Mouse (Mus musculus) MEL (cell line): ENCODE measurements around the gene Bad. TPM values are rescaled to one million over a fixed set of nuclear protein-coding genes. Genes with fewer than 3 reads are reported as not detected.

Source experiments
- DNase-seq: peaks from one replicate; pipeline ENCODE4 v3.0.0; 2011; ENCODE audit warnings: low read depth, low spot score
- H3K27ac ChIP-seq: 2 replicates; pipeline ENCODE4 v1.5.1; 2012; ENCODE audit warnings: low read depth, mild to moderate bottlenecking, control low read depth, low read length, moderate library complexity; ENCODE audit not compliant: control insufficient read depth
- H3K27me3 ChIP-seq, 2 experiments: fragments of 150-350 bp in 1 of 2; sonication (generic) in 1 of 2; 2 replicates each; pipeline ENCODE4 v1.6.1; 2012; ENCODE audit warnings: low read length in 2 of 2, mild to moderate bottlenecking in 2 of 2, improper control_type of control experiment in 1 of 2, moderate library complexity in 1 of 2; ENCODE audit not compliant: insufficient read depth in 2 of 2, control insufficient read depth in 1 of 2
- H3K36me3 ChIP-seq, 2 experiments: 2 replicates each; pipeline ENCODE4 v1.6.1; 2012 to 2014; ENCODE audit warnings: low read length in 2 of 2, improper control_type of control experiment in 1 of 2, inconsistent platforms in 1 of 2, mild to moderate bottlenecking in 1 of 2; ENCODE audit not compliant: insufficient read depth in 2 of 2, control insufficient read depth in 1 of 2
- H3K4me1 ChIP-seq, 2 experiments: fragments of 150-350 bp in 1 of 2; sonication (generic) in 1 of 2; 2 replicates each; pipeline ENCODE4 v1.6.1; 2012; ENCODE audit warnings: low read length in 2 of 2, improper control_type of control experiment in 1 of 2, mild to moderate bottlenecking in 1 of 2; ENCODE audit not compliant: insufficient read depth in 2 of 2, control insufficient read depth in 1 of 2
- H3K4me3 ChIP-seq, 2 experiments: fragments of 150-350 bp in 1 of 2; sonication (generic) in 1 of 2; 2 replicates each; pipeline ENCODE4 v1.5.1; 2012; ENCODE audit warnings: low read depth in 2 of 2, low read length in 2 of 2, mild to moderate bottlenecking in 2 of 2, moderate library complexity in 2 of 2, control low read depth in 1 of 2, improper control_type of control experiment in 1 of 2; ENCODE audit not compliant: control insufficient read depth in 1 of 2, insufficient read depth in 1 of 2
- H3K79me2 ChIP-seq: 2 replicates; pipeline ENCODE4 v1.6.1; 2012; ENCODE audit warnings: mild to moderate bottlenecking, low read length, moderate library complexity; ENCODE audit not compliant: control insufficient read depth, poor library complexity, insufficient read depth
- H3K9ac ChIP-seq: 2 replicates; pipeline ENCODE4 v1.6.1; 2012; ENCODE audit warnings: low read depth, mild to moderate bottlenecking, control low read depth, low read length, moderate library complexity; ENCODE audit not compliant: control insufficient read depth, poor library complexity, severe bottlenecking
- H3K9me3 ChIP-seq: fragments of 150-350 bp; sonication (generic); replicated peaks from 2 replicates; pipeline ENCODE4 v1.6.1; 2012; ENCODE audit warnings: mild to moderate bottlenecking, low read length, improper control_type of control experiment, moderate library complexity; ENCODE audit not compliant: insufficient read depth
- CHD2 ChIP-seq: IDR thresholded peaks from 2 replicates; pipeline ENCODE4 v1.6.1; 2011; ENCODE audit warnings: low read length, improper control_type of control experiment
- CTCF ChIP-seq, 3 experiments: IDR thresholded peaks in 2 of 3; conservative IDR thresholded peaks in 1 of 3; 2 replicates each; pipeline ENCODE4 v1.5.1; 2011 to 2012; ENCODE audit warnings: low read length in 3 of 3, low read depth in 2 of 3, mild to moderate bottlenecking in 2 of 3, improper control_type of control experiment in 1 of 3, inconsistent platforms in 1 of 3, mixed read lengths in 1 of 3, moderate library complexity in 1 of 3; ENCODE audit not compliant: control insufficient read depth in 1 of 3, insufficient read depth in 1 of 3, poor library complexity in 1 of 3, severe bottlenecking in 1 of 3
- EP300 ChIP-seq, 2 experiments: IDR thresholded peaks; 2 replicates each; pipeline ENCODE4 v1.6.1; 2011; ENCODE audit warnings: improper control_type of control experiment in 2 of 2, low read length in 2 of 2, low read depth in 1 of 2, mild to moderate bottlenecking in 1 of 2
- JUND ChIP-seq: IDR thresholded peaks from 2 replicates; pipeline ENCODE4 v1.6.1; 2011; ENCODE audit warnings: low read depth, mild to moderate bottlenecking, improper control_type of control experiment, low read length
- KAT2A ChIP-seq: conservative IDR thresholded peaks from 2 replicates; pipeline ENCODE4 v1.6.1; 2012; ENCODE audit warnings: low read depth, low read length, improper control_type of control experiment, inconsistent platforms
- MAX ChIP-seq: IDR thresholded peaks from 2 replicates; pipeline ENCODE4 v1.6.1; 2011; ENCODE audit warnings: low read length, improper control_type of control experiment
- MEF2A ChIP-seq: IDR thresholded peaks from 2 replicates; pipeline ENCODE4 v1.6.1; 2014; ENCODE audit warnings: low read depth, mild to moderate bottlenecking, inconsistent platforms, low read length, improper control_type of control experiment; ENCODE audit not compliant: poor library complexity, insufficient replicate concordance, severe bottlenecking; ENCODE audit errors: extremely low read depth
- MXI1 ChIP-seq: IDR thresholded peaks from 2 replicates; pipeline ENCODE4 v1.6.1; 2011; ENCODE audit warnings: mild to moderate bottlenecking, low read depth, low read length, improper control_type of control experiment
- MYB ChIP-seq: IDR thresholded peaks from 2 replicates; pipeline ENCODE4 v1.6.1; 2011; ENCODE audit warnings: mild to moderate bottlenecking, low read depth, low read length, improper control_type of control experiment
- NELFE ChIP-seq: IDR thresholded peaks from 2 replicates; pipeline ENCODE4 v1.6.1; 2011; ENCODE audit warnings: low read depth, low read length, improper control_type of control experiment
- POLR2A ChIP-seq, 2 experiments: IDR thresholded peaks; 2 replicates each; pipeline ENCODE4 v1.6.1; 2011 to 2012; ENCODE audit warnings: low read length in 2 of 2, mild to moderate bottlenecking in 2 of 2, control low read depth in 1 of 2, improper control_type of control experiment in 1 of 2, low read depth in 1 of 2, moderate library complexity in 1 of 2; ENCODE audit not compliant: control insufficient read depth in 1 of 2, insufficient read depth in 1 of 2, poor library complexity in 1 of 2
- RCOR1 ChIP-seq: IDR thresholded peaks from 2 replicates; pipeline ENCODE4 v1.6.1; 2012; ENCODE audit warnings: low read depth, mild to moderate bottlenecking, inconsistent platforms, low read length, improper control_type of control experiment
- SMC3 ChIP-seq: IDR thresholded peaks from 2 replicates; pipeline ENCODE4 v1.6.1; 2011; ENCODE audit warnings: low read depth, low read length, improper control_type of control experiment
- TAL1 ChIP-seq: IDR thresholded peaks from 2 replicates; pipeline ENCODE4 v1.6.1; 2012; ENCODE audit warnings: mild to moderate bottlenecking, inconsistent platforms, low read length, moderate library complexity, mixed read lengths
- TCF12 ChIP-seq: IDR thresholded peaks from 2 replicates; pipeline ENCODE4 v1.6.1; 2014; ENCODE audit warnings: low read depth, mild to moderate bottlenecking, inconsistent platforms, low read length, improper control_type of control experiment, moderate library complexity
- UBTF ChIP-seq: IDR thresholded peaks from 2 replicates; pipeline ENCODE4 v1.6.1; 2012; ENCODE audit warnings: low read depth, mild to moderate bottlenecking, inconsistent platforms, low read length, improper control_type of control experiment, moderate library complexity, borderline replicate concordance; ENCODE audit not compliant: insufficient read depth
- USF1 ChIP-seq: IDR thresholded peaks from 2 replicates; pipeline ENCODE4 v1.6.1; 2014; ENCODE audit warnings: low read depth, mild to moderate bottlenecking, inconsistent platforms, low read length, improper control_type of control experiment, moderate library complexity
- USF2 ChIP-seq, 2 experiments: IDR thresholded peaks; 2 replicates each; pipeline ENCODE4 v1.6.1; 2011 to 2012; ENCODE audit warnings: improper control_type of control experiment in 2 of 2, low read length in 2 of 2, borderline replicate concordance in 1 of 2, inconsistent platforms in 1 of 2, low read depth in 1 of 2, mild to moderate bottlenecking in 1 of 2; ENCODE audit not compliant: insufficient read depth in 1 of 2
- ZKSCAN1 ChIP-seq: IDR thresholded peaks from 2 replicates; pipeline ENCODE4 v1.6.1; 2012; ENCODE audit warnings: low read depth, mild to moderate bottlenecking, inconsistent platforms, low read length, improper control_type of control experiment, moderate library complexity
- ZNF384 ChIP-seq: IDR thresholded peaks from 2 replicates; pipeline ENCODE4 v1.6.1; 2012; ENCODE audit warnings: low read depth, mild to moderate bottlenecking, inconsistent platforms, low read length, improper control_type of control experiment
- polyA plus RNA-seq, 2 experiments: library from polyadenylated mRNA; stranded (reverse) in 1 of 2; unstranded in 1 of 2; fragments of >175 nt in 1 of 2; fragments of >200 nt in 1 of 2; gene quantifications; 2 replicates each; pipeline versions ENCODE4 v1.2.1 to v1.2.4; 2012; ENCODE audit warnings: low replicate concordance in 2 of 2, low read depth in 1 of 2; ENCODE audit not compliant: insufficient read length in 2 of 2, insufficient read depth in 1 of 2, missing spikeins in 1 of 2
- total RNA-seq: library from RNA; depleted of rRNA; stranded (reverse); fragments of 300-350 nt; gene quantifications from 2 replicates; pipeline ENCODE4 v1.2.3, GENCODE M21; 2012

The Bad gene
- total and polyA plus RNA-seq, 3 experiments, result 51.7 to 69.7 TPM; not detected in 1

- TF ChIP-seq ZNF384 (no peak), EP300 (IDR thresholded peaks at IDR 0.05; ENCODE audit: low read depth in 1 of 2, low read length in 2 of 2) (no peak)
Observed at GRCm38 (mm10) chr19:6918321-6918720, 23.3 kb upstream of the Bad start (continued).

- H3K36me3 ChIP-seq, result peaks cover 0 to 5% of the 10 kb centered on the region in 2 experiments; a peak in 2 of 4 replicates
- no peaks in the 10 kb centered on the region for H3K9me3 ChIP-seq
- TF ChIP-seq POLR2A (IDR thresholded peaks at IDR 0.05; ENCODE audit: control insufficient read depth in 1 of 2, insufficient read depth in 1 of 2, low read depth in 1 of 2, low read length in 2 of 2, poor library complexity in 1 of 2) (no peak), UBTF (no peak), CTCF (IDR thresholded peaks at IDR 0.05 in 2 of 3, conservative IDR thresholded peaks at IDR 0.05 in 1 of 3; ENCODE audit: control insufficient read depth in 1 of 3, insufficient read depth in 1 of 3, low read depth in 2 of 3, low read length in 3 of 3, poor library complexity in 1 of 3, severe bottlenecking in 1 of 3) (no peak), MAX (no peak), NELFE (no peak), ZKSCAN1 (no peak), MYB (no peak), RCOR1 (no peak), USF1 (no peak), TCF12 (no peak), TAL1 (no peak), MEF2A (no peak), KAT2A (no peak), EP300 (IDR thresholded peaks at IDR 0.05; ENCODE audit: low read depth in 1 of 2, low read length in 2 of 2) (no peak), JUND (no peak)
- TF ChIP-seq, all 39 proteins: peak for 0
- Histone ChIP-seq H3K27ac (no peak overlapping the region), H3K9ac (no peak overlapping the region), H3K79me2 (peaks cover 15% of the 10 kb centered on the region), H3K27me3 (no peaks in the 10 kb centered on the region), H3K4me3 (no peak overlapping the region), H3K4me1 (peaks cover 0 to 10% of the 10 kb centered on the region in 2 experiments; a peak in 2 of 4 replicates)
- no peak for DNase-seq
Observed at GRCm38 (mm10) chr19:6919431-6919830, 22.2 kb upstream of the Bad start.

- Histone ChIP-seq H3K9ac (peak overlapping the region; percentile 37; the same call in 1 of the 2 replicates), H3K9me3 (no peaks in the 10 kb centered on the region), H3K4me1 (peaks cover 0 to 10% of the 10 kb centered on the region in 2 experiments; a peak in 2 of 4 replicates), H3K27me3 (no peaks in the 10 kb centered on the region), H3K36me3 (peaks cover 0 to 5% of the 10 kb centered on the region in 2 experiments; a peak in 2 of 4 replicates), H3K27ac (no peak overlapping the region), H3K4me3 (peak overlapping the region in 1 of 2 experiments; percentile 85; a peak in 2 of 4 replicates), H3K79me2 (peaks cover 15% of the 10 kb centered on the region)
- DNase-seq, result no peak
- TF ChIP-seq USF1 (no peak), SMC3 (no peak), CHD2 (no peak), NELFE (no peak), USF2 (IDR thresholded peaks at IDR 0.05; ENCODE audit: borderline replicate concordance in 1 of 2, insufficient read depth in 1 of 2, low read depth in 1 of 2, low read length in 2 of 2) (no peak), EP300 (IDR thresholded peaks at IDR 0.05; ENCODE audit: low read depth in 1 of 2, low read length in 2 of 2) (no peak), MXI1 (no peak), TCF12 (no peak)
Observed at GRCm38 (mm10) chr19:6919876-6920740, 21.6 kb upstream of the Bad start.
